In the genomic region with DNA sequence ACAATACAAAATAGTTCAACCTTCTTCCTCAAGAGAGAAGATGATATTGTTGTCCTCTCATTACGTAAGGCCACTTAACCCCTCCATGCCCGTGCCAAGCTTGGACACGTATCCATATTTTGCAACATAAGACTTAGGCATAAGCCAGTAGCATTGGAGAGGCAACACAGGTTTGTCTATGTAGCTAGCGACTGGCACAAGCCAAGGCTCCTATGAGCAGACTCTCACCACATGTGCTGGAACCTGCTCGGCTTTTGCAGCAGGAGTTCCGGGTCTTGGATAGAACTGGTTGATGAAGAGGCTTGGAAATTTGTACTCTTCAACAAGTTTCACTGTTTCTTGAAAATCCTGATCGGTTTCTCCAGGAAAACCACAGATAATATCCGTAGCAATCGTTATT, we compare ENCODE assay signal across 10 mouse cellular contexts.
"Had no signal": no experiment of that assay in that cellular context is flagged by ENCODE, and none has a peak within 500 bp of the region (broad histone marks: within the 10 kb centered on the region; RNA-seq: fewer than 3 reads in every experiment).

No protein-coding gene starts in this region.

- ATAC-seq: lung, postnatal 0 days; midbrain, embryonic 15.5 days had no signal

- DNase-seq: kidney, postnatal 10 days; kidney, postnatal 4 days; left cerebral cortex, postnatal 4 days; lung, adult 2 months; lung, postnatal 4 days; right cerebral cortex, postnatal 14 days; thymus, adult 2 months; thymus, postnatal 25 days had no signal
